Mouse (Mus musculus) small intestine, adult 2 months (tissue): Measurements from ENCODE around the gene Capn11.

ENCODE experiments used
- CTCF ChIP-seq: fragments of 200-500 bp; IDR thresholded peaks from 2 replicates; pipeline ENCODE4 v1.5.1; 2012; ENCODE audit warnings: low read depth, mild to moderate bottlenecking, control low read depth, inconsistent platforms, low read length, moderate library complexity, mixed read lengths; ENCODE audit not compliant: insufficient replicate concordance, insufficient read length; ENCODE audit errors: extremely low read depth
- POLR2A ChIP-seq: fragments of 200-500 bp; IDR thresholded peaks from 2 replicates; pipeline ENCODE4 v1.6.1; 2012; ENCODE audit warnings: low read depth, mild to moderate bottlenecking, control low read depth, inconsistent platforms, low read length, moderate library complexity

GRCm38 (mm10) chr17:45680391-45680980 lies 21.4 kb upstream of the Capn11 start:
- TF ChIP-seq CTCF (no peak), POLR2A (no peak)
